Mouse (Mus musculus) CH12.LX (cell line): Measurements from ENCODE around the gene Apoc2.

Source experiments
- MEF2A ChIP-seq: IDR thresholded peaks from 2 replicates; pipeline ENCODE4 v1.6.1; 2014; ENCODE audit warnings: low read depth, mild to moderate bottlenecking, inconsistent platforms, low read length, improper control_type of control experiment, borderline replicate concordance
- POLR2A ChIP-seq: IDR thresholded peaks from 2 replicates; pipeline ENCODE4 v1.6.1; 2011; ENCODE audit warnings: low read depth, mild to moderate bottlenecking, improper control_type of control experiment, low read length
- USF2 ChIP-seq: conservative IDR thresholded peaks from 2 replicates; pipeline ENCODE4 v1.6.1; 2011; ENCODE audit warnings: low read depth, low read length, improper control_type of control experiment

GRCm38 (mm10) chr7:19667434-19667833, 10.3 kb downstream of the Apoc2 start:
- no peak for TF ChIP-seq POLR2A
- TF ChIP-seq USF2, result no peak
- no peak; the same call in 1 of the 2 replicates for TF ChIP-seq MEF2A
